29 mouse cellular contexts compared by ENCODE assay signal in genomic region chr4:45238260-45238659, GRCm38 (mm10). TPM values are rescaled to one million over a fixed set of nuclear protein-coding genes. Genes with fewer than 3 reads are reported as not detected.
"Had no signal": no experiment of that assay in that cellular context is flagged by ENCODE, and none has a peak within 500 bp of the region (broad histone marks: within the 10 kb centered on the region; RNA-seq: fewer than 3 reads in every experiment).

No protein-coding gene starts in this region.

- H3K27ac ChIP-seq: embryonic facial prominence, embryonic 10.5 days; embryonic facial prominence, embryonic 12.5 days; embryonic facial prominence, embryonic 13.5 days; embryonic facial prominence, embryonic 15.5 days; forebrain, embryonic 10.5 days; forebrain, embryonic 12.5 days; forebrain, embryonic 13.5 days; forebrain, embryonic 15.5 days; gastrocnemius, adult 2 months; heart, adult 2 months had no signal

- H3K4me3 ChIP-seq: embryonic facial prominence, embryonic 10.5 days; embryonic facial prominence, embryonic 12.5 days; embryonic facial prominence, embryonic 13.5 days; embryonic facial prominence, embryonic 15.5 days; erythroblast, embryonic 14.5 days; forebrain, embryonic 10.5 days; forebrain, embryonic 12.5 days; forebrain, embryonic 13.5 days; forebrain, embryonic 15.5 days; gastrocnemius, adult 2 months; heart, adult 2 months had no signal

- DNase-seq: cerebellum, adult 9-10 months; cerebellum, adult 9-11 months; cerebellum, postnatal 14 days; cerebellum, postnatal 25 days; cerebellum, postnatal 36 days; embryo, embryonic 11 days; forebrain, postnatal 0 days; gastrocnemius, adult 2 months; gastrocnemius, postnatal 10 days; gastrocnemius, postnatal 14 days; gastrocnemius, postnatal 25 days; gastrocnemius, postnatal 36 days; heart, adult 11 months; heart, adult 18-20 months; heart, adult 2 months had no signal

- ATAC-seq: forebrain, embryonic 13.5 days; forebrain, embryonic 14.5 days; forebrain, embryonic 15.5 days; forebrain, embryonic 16.5 days; forebrain, postnatal 0 days had no signal

RNA-seq across cellular contexts. Expression of gene Frmpd1, which starts 53.6 kb away (rescaled TPM):
- total RNA-seq: common myeloid progenitor, adult 5-6 weeks; gastrocnemius, adult 18-20 months; granulocyte monocyte progenitor cell, adult 5-6 weeks had no signal
